Mouse (Mus musculus): ENCODE measurements around the gene Mmp28. TPM values are rescaled to one million over a fixed set of nuclear protein-coding genes. Genes with fewer than 3 reads are reported as not detected.
A peak's percentile ranks its signal among the peaks of the same experiment; 100 is the strongest.

Mmp28 gene
- polyA plus RNA-seq, 1 experiment from 2014 or later = 2.7 TPM

- H3K27ac ChIP-seq = no peak overlapping the region
- no peak overlapping the region for H3K9ac ChIP-seq
- H3K4me2 ChIP-seq = peak overlapping the region; percentile 42
- peaks cover 9% of the 10 kb centered on the region for H3K4me1 ChIP-seq
- H3K27me3 ChIP-seq = peaks cover 63% of the 10 kb centered on the region
- no peaks in the 10 kb centered on the region for H3K9me3 ChIP-seq
- ATAC-seq (ENCODE audit: low FRiP score) = peak; percentile 64
- no peaks in the 10 kb centered on the region for H3K36me3 ChIP-seq (replicated peaks)
- WGBS = 6% methylated on average over 38 of the region's 38 CpGs
- H3K4me3 ChIP-seq (replicated peaks) = peak overlapping the region; percentile 21; the same call in 1 of the 2 replicates
Measured at GRCm38 (mm10) chr11:83418566-83418965, 44.3 kb downstream of the Mmp28 start.

DNA sequence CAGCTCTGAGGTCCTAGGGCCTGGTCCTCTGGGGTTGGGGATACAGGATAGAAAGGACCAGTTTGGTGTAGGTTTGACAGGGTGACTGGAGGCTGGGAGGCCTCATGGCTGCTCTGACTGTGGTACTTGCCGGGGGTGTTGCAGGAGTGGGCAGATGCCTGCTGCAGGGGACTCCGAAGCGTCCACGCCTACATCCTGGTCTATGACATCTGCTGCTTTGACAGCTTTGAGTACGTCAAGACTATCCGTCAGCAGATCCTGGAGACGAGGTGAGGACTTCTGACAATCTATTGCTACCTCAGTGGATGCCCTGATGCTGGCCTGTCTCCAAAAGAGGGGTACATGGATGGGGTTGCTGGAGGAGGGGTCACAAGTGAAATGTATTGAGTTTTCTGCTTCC lies 45.2 kb downstream of the Mmp28 start:
- WGBS = 80% methylated on average over 7 of the region's 7 CpGs
- ATAC-seq (ENCODE audit: low FRiP score) = no peak
- no peak overlapping the region for H3K4me3 ChIP-seq (replicated peaks)

GRCm38 (mm10) chr11:83417080-83417479 lies 45.8 kb downstream of the Mmp28 start:
- 13% methylated on average over 5 of the region's 5 CpGs for WGBS
- Histone ChIP-seq H3K9me3 (no peaks in the 10 kb centered on the region), H3K4me2 (no peak overlapping the region), H3K27ac (no peak overlapping the region), H3K9ac (no peak overlapping the region), H3K4me3 (replicated peaks) (no peak overlapping the region), H3K27me3 (peaks cover 63% of the 10 kb centered on the region), H3K4me1 (peaks cover 9% of the 10 kb centered on the region), H3K36me3 (replicated peaks) (no peaks in the 10 kb centered on the region)
- no peak for ATAC-seq (ENCODE audit: low FRiP score)

More for the DNA sequence above, 45.2 kb downstream of the Mmp28 start:
- Histone ChIP-seq H3K4me1 (peaks cover 9% of the 10 kb centered on the region), H3K36me3 (replicated peaks) (no peaks in the 10 kb centered on the region), H3K9ac (no peak overlapping the region), H3K9me3 (no peaks in the 10 kb centered on the region), H3K27ac (no peak overlapping the region), H3K27me3 (peaks cover 68% of the 10 kb centered on the region), H3K4me2 (no peak overlapping the region)

- Histone ChIP-seq H3K36me3 (replicated peaks) (no peaks in the 10 kb centered on the region), H3K4me3 (replicated peaks) (peak overlapping the region; percentile 83), H3K9me3 (no peaks in the 10 kb centered on the region), H3K27ac (no peak overlapping the region), H3K9ac (peak overlapping the region; percentile 94; the same call in 1 of the 2 replicates), H3K27me3 (peaks cover 22% of the 10 kb centered on the region), H3K4me1 (peaks cover 21% of the 10 kb centered on the region), H3K4me2 (peak overlapping the region; percentile 90)
- no peak for ATAC-seq (ENCODE audit: low FRiP score)
- 29% methylated on average over 6 of the region's 6 CpGs for WGBS
Measured at GRCm38 (mm10) chr11:83410510-83410909, 52.4 kb downstream of the Mmp28 start.

- H3K9me3 ChIP-seq = no peaks in the 10 kb centered on the region
- peak overlapping the region; percentile 90 for H3K4me2 ChIP-seq
- peak overlapping the region; percentile 94 for H3K9ac ChIP-seq
- peak overlapping the region; percentile 83 for H3K4me3 ChIP-seq (replicated peaks)
- H3K27me3 ChIP-seq = peaks cover 22% of the 10 kb centered on the region
- peaks cover 21% of the 10 kb centered on the region for H3K4me1 ChIP-seq
- ATAC-seq (ENCODE audit: low FRiP score) = peak; percentile 69
- under 1% methylated on average over 16 of the region's 40 CpGs for WGBS
- H3K27ac ChIP-seq = peak overlapping the region; percentile 63; the same call in 1 of the 2 replicates
- no peaks in the 10 kb centered on the region for H3K36me3 ChIP-seq (replicated peaks)
Measured at GRCm38 (mm10) chr11:83409792-83410291, 53.0 kb downstream of the Mmp28 start.

DNA sequence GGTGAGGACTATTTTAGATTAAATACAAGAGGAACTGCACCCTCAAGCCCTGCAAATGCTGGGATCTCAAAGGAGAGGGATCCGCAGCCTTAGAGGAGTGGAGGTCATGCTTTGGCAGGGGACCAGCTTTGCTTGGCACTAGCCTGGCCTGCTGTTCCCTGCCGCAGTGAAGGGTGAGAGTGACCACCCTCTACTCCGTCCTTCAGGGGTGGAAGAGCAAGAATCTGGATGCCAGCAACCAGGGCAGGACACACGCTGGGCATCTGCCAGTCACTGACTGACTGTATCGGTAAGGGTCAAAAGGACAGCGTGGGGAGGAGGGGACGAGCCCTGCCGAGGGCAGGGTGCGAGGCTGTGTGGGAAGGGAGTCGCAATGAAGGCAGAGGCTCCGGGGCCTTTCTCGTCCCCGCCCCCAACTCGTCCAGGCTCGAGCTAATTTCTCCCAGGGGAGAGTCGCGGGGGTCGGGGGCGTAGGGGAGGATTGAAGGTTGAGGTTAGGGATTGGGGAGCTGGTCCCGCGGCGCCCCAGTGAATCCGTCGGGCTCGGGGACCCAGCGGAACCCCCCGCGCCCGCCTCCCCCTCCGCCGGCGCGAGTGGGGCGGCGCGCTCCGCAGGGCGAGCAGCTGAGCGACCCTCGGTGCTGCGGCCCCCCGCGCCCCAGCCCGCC lies 53.6 kb downstream of the Mmp28 start, which contains the start of gene Rasl10b:
Gene Rasl10b, plus strand, starts transcription at position 51 of the 668 bp plus-strand sequence.
- Histone ChIP-seq H3K4me3 (replicated peaks) (peak within 1 kb of the TSS; percentile 83), H3K9me3 (no peaks in the 10 kb centered on the region), H3K4me2 (peak within 1 kb of the TSS; percentile 90), H3K27ac (peak within 1 kb of the TSS; percentile 63; the same call in 1 of the 2 replicates), H3K4me1 (peaks cover 21% of the 10 kb centered on the region), H3K27me3 (peaks cover 22% of the 10 kb centered on the region), H3K36me3 (replicated peaks) (peaks cover under 1% of the 10 kb centered on the region; the same call in 1 of the 2 replicates), H3K9ac (peak within 1 kb of the TSS; percentile 94)
- 1% methylated on average over 22 of the region's 44 CpGs for WGBS
- ATAC-seq (ENCODE audit: low FRiP score) = peak; percentile 79

- H3K36me3 ChIP-seq (replicated peaks) = peaks cover 10% of the 10 kb centered on the region
- H3K27ac ChIP-seq = no peak overlapping the region
- no peak overlapping the region for H3K4me3 ChIP-seq (replicated peaks)
- ATAC-seq (ENCODE audit: low FRiP score) = no peak
- H3K9ac ChIP-seq = no peak overlapping the region
- H3K4me2 ChIP-seq = no peak overlapping the region
- WGBS = 42% methylated on average over 8 of the region's 8 CpGs
- peaks cover 21% of the 10 kb centered on the region for H3K4me1 ChIP-seq
- H3K27me3 ChIP-seq = peaks cover 18% of the 10 kb centered on the region
- no peaks in the 10 kb centered on the region for H3K9me3 ChIP-seq
Measured at GRCm38 (mm10) chr11:83408242-83408641, 54.6 kb downstream of the Mmp28 start.

- Histone ChIP-seq H3K4me2 (no peak overlapping the region), H3K27ac (no peak overlapping the region), H3K9me3 (no peaks in the 10 kb centered on the region), H3K27me3 (peaks cover 10% of the 10 kb centered on the region), H3K4me1 (peaks cover 16% of the 10 kb centered on the region), H3K36me3 (replicated peaks) (peaks cover 21% of the 10 kb centered on the region), H3K4me3 (replicated peaks) (no peak overlapping the region), H3K9ac (no peak overlapping the region)
- WGBS = 70% methylated on average over 3 of the region's 3 CpGs
- ATAC-seq (ENCODE audit: low FRiP score) = no peak
Measured at GRCm38 (mm10) chr11:83406391-83406790, 56.5 kb downstream of the Mmp28 start.

DNA sequence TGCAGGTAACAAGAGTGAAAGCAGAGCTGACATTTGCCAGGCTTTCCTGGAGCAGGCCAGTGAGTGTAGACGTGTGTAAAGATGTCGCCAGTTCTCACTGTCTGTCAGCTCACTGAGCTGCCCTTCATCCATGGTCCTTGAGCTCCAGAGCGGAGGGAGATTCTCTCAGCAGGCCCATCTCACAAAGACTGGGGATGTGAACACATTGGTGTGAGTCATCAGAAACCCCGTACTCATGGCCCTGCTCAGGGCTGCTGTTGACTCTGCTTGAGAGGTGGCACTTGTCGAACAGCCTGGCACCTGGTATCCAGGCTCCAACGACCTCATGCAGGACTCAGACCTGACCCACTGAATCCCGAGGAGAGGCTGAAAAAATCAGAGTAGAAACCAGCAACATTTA lies 59.1 kb downstream of the Mmp28 start:
- H3K4me3 ChIP-seq (replicated peaks) = no peak overlapping the region
- H3K9ac ChIP-seq = no peak overlapping the region
- peaks cover 34% of the 10 kb centered on the region for H3K36me3 ChIP-seq (replicated peaks)
- no peak overlapping the region for H3K27ac ChIP-seq
- no peaks in the 10 kb centered on the region for H3K9me3 ChIP-seq
- H3K4me2 ChIP-seq = no peak overlapping the region
- H3K4me1 ChIP-seq = no peaks in the 10 kb centered on the region
- ATAC-seq (ENCODE audit: low FRiP score) = no peak
- 81% methylated on average over 7 of the region's 7 CpGs for WGBS
- peaks cover 8% of the 10 kb centered on the region for H3K27me3 ChIP-seq

DNA sequence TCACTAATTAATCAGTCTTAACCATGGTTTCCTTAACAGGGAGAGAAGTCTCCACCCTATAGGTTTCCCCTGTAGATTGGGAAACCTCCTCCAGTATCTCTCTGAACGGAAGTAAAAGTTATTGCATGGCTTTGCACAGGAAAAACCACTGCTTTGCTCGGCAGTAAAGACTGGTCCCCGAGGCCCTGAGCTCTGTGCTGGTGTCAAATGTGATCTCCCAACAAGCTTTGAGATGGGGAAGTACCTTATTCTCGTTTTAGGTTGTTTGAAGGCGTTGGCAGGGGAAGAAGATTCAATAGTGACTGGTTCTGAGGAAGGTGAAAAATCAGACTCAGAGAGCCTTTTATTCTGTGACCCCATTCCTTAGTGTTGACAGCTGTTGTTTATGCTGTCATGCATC lies 64.1 kb downstream of the Mmp28 start:
- Histone ChIP-seq H3K4me2 (no peak overlapping the region), H3K36me3 (replicated peaks) (peaks cover 41% of the 10 kb centered on the region), H3K4me3 (replicated peaks) (no peak overlapping the region), H3K4me1 (peaks cover 16% of the 10 kb centered on the region), H3K27me3 (no peaks in the 10 kb centered on the region), H3K27ac (no peak overlapping the region), H3K9ac (no peak overlapping the region), H3K9me3 (no peaks in the 10 kb centered on the region)
- 89% methylated on average over 5 of the region's 5 CpGs for WGBS
- ATAC-seq (ENCODE audit: low FRiP score) = no peak

DNA sequence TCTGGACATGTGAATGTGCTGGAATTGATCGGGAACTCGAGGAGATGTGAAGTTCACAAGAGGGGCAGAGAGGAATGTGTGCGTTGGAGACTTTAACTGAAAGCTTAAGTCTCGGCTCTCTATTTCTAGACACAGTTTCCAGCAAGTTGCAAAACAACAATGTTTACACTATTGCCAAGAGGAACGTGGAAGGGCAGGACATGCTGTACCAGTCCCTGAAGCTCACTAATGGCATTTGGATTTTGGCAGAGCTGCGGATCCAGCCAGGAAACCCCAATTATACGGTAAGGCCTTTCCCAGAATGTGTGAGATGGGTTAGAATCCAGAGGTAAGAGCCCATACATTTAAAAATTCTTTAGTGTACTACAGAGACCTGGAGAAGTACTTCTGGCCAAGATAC lies 65.2 kb downstream of the Mmp28 start:
- H3K27ac ChIP-seq = no peak overlapping the region
- peaks cover 41% of the 10 kb centered on the region for H3K36me3 ChIP-seq (replicated peaks)
- 95% methylated on average over 7 of the region's 7 CpGs for whole genome bisulfite sequencing
- no peak overlapping the region for H3K9ac ChIP-seq
- H3K4me3 ChIP-seq (replicated peaks) = no peak overlapping the region
- no peak overlapping the region for H3K4me2 ChIP-seq
- no peaks in the 10 kb centered on the region for H3K9me3 ChIP-seq
- no peaks in the 10 kb centered on the region for H3K27me3 ChIP-seq
- ATAC-seq (ENCODE audit: low FRiP score) = no peak
- H3K4me1 ChIP-seq = peaks cover 16% of the 10 kb centered on the region

- Histone ChIP-seq H3K9ac (no peak overlapping the region), H3K4me3 (replicated peaks) (no peak overlapping the region), H3K36me3 (replicated peaks) (peaks cover 47% of the 10 kb centered on the region), H3K9me3 (no peaks in the 10 kb centered on the region), H3K4me1 (peaks cover 16% of the 10 kb centered on the region), H3K4me2 (peak overlapping the region; percentile 26; the same call in 1 of the 2 replicates), H3K27me3 (no peaks in the 10 kb centered on the region), H3K27ac (peak overlapping the region; percentile 70)
- peak; percentile 67; the same call in 1 of the 2 replicates for ATAC-seq (ENCODE audit: low FRiP score)
- WGBS = 15% methylated on average over 6 of the region's 6 CpGs
Measured at GRCm38 (mm10) chr11:83394802-83395439, 68.0 kb downstream of the Mmp28 start.

Data from forebrain, embryonic 12.5 days (tissue).